Mouse (Mus musculus): ENCODE results near the gene Tuba1a. TPM values are rescaled to one million over a fixed set of nuclear protein-coding genes. Genes with fewer than 3 reads are reported as not detected.
A peak's percentile ranks its signal among the peaks of the same experiment; 100 is the strongest.
"Not testable (repeated sequence)": the region's sequence is repeated elsewhere in the genome, so short reads cannot be mapped to it uniquely, and the experiment has no call there.

The Tuba1a gene
- polyA plus RNA-seq, 1 experiment from 2014 or later: 945 TPM

GRCm38 (mm10) chr15:98941539-98941938, 12.0 kb downstream of the Tuba1a start:
- Histone ChIP-seq H3K9ac (replicated peaks; ENCODE audit: low read depth) (no peak overlapping the region), H3K27me3 (replicated peaks; ENCODE audit: insufficient read depth, low read length) (no peaks in the 10 kb centered on the region), H3K9me3 (ENCODE audit: low read length) (no peaks in the 10 kb centered on the region), H3K36me3 (ENCODE audit: insufficient read depth, low read length) (no peaks in the 10 kb centered on the region), H3K4me1 (ENCODE audit: insufficient read depth, low read depth, low read length) (no peaks in the 10 kb centered on the region), H3K4me3 (ENCODE audit: low read depth, low read length) (no peak overlapping the region), H3K27ac (ENCODE audit: low read length) (no peak overlapping the region), H3K4me2 (replicated peaks; ENCODE audit: low read depth, low read length) (no peak overlapping the region)
- TF ChIP-seq EP300 (IDR thresholded peaks at IDR 0.05): no peak
- TF ChIP-seq CTCF (IDR thresholded peaks at IDR 0.05): no peak
- 58% methylated on average over 2 of the region's 2 CpGs for WGBS
- peak; percentile 37; the same call in 1 of the 2 replicates for ATAC-seq
- peak; percentile 34 for DNase-seq (ENCODE audit: low spot score)

DNA sequence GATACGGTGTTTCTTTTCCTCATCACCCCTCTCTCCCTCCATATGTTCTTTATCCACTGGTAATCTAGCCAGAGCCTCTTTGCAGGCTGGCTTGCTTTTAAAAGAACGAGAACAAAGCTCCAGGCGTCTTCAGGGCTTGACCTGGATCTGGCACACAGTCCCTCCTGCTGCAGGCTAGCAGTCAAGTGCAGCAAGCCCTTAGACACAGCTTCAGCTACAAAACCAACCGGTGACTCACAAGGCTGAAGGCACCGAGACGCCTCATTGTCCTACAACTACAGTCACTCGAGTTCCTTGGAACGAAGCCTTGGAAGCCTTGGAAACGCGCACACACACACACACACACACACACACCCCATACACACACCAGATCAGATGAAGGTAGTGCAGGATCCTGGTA, 12.7 kb downstream of the Tuba1a start:
- Histone ChIP-seq H3K36me3 (ENCODE audit: insufficient read depth, low read length) (no peaks in the 10 kb centered on the region), H3K9ac (replicated peaks; ENCODE audit: low read depth) (no peak overlapping the region), H3K4me1 (ENCODE audit: insufficient read depth, low read depth, low read length) (no peaks in the 10 kb centered on the region), H3K27me3 (replicated peaks; ENCODE audit: insufficient read depth, low read length) (no peaks in the 10 kb centered on the region), H3K4me2 (replicated peaks; ENCODE audit: low read depth, low read length) (no peak overlapping the region), H3K4me3 (ENCODE audit: low read depth, low read length) (no peak overlapping the region), H3K27ac (ENCODE audit: low read length) (no peak overlapping the region), H3K9me3 (ENCODE audit: low read length) (no peaks in the 10 kb centered on the region)
- 59% methylated on average over 10 of the region's 10 CpGs for WGBS
- DNase-seq (ENCODE audit: low spot score) (no peak), ATAC-seq (no peak)
- TF ChIP-seq EP300 (IDR thresholded peaks at IDR 0.05): no peak
- TF ChIP-seq CTCF (IDR thresholded peaks at IDR 0.05): no peak

GRCm38 (mm10) chr15:98934217-98934839, 19.2 kb downstream of the Tuba1a start, which contains the start of gene Tuba1b:
Gene Tuba1b, minus strand, starts transcription at chr15:98934565.
- DNase-seq (ENCODE audit: low spot score): peak; percentile 97
- WGBS: under 1% methylated on average over 55 of the region's 58 CpGs
- Histone ChIP-seq H3K4me3 (ENCODE audit: low read depth, low read length) (peak within 1 kb of the TSS; percentile 78), H3K9me3 (ENCODE audit: low read length) (no peaks in the 10 kb centered on the region), H3K36me3 (ENCODE audit: insufficient read depth, low read length) (no peaks in the 10 kb centered on the region), H3K27ac (ENCODE audit: low read length) (peak within 1 kb of the TSS; percentile 93), H3K27me3 (replicated peaks; ENCODE audit: insufficient read depth, low read length) (no peaks in the 10 kb centered on the region), H3K4me1 (ENCODE audit: insufficient read depth, low read depth, low read length) (peaks cover 9% of the 10 kb centered on the region; the same call in 1 of the 2 replicates), H3K9ac (replicated peaks; ENCODE audit: low read depth) (peak within 1 kb of the TSS; percentile 76), H3K4me2 (replicated peaks; ENCODE audit: low read depth, low read length) (peak within 1 kb of the TSS; percentile 66)
- ATAC-seq: peak; percentile 96
- TF ChIP-seq EP300 (IDR thresholded peaks at IDR 0.05) (no peak), CTCF (IDR thresholded peaks at IDR 0.05) (peak; percentile 18; the same call in 1 of the 2 replicates)

DNA sequence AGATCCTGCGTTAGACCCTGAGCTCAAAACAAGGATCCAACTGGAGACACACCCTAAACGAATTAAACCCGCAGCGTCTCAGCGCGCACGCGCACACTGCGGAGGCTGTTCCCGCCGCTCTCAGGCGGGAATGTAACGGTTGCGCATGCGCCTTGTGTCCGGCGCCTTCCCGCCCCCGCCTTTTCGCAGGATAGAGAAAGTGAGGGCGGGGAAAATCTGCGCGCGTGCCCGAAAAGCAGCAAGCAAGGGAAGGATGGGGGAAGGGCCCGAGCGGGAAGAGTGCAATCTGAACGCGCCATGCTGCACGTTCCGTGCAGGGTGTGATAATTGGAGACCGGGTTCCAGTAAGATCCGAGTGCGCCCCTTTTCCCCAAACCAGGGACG, 19.7 kb downstream of the Tuba1a start:
- peak; percentile 84 for ATAC-seq
- WGBS: under 1% methylated on average over 30 of the region's 35 CpGs
- H3K9me3 ChIP-seq (ENCODE audit: low read length): no peaks in the 10 kb centered on the region

GRCm38 (mm10) chr15:98933004-98933671, 20.4 kb downstream of the Tuba1a start:
- not testable (repeated sequence) for DNase-seq (ENCODE audit: low spot score)

More for the DNA sequence above, 19.7 kb downstream of the Tuba1a start:
- Histone ChIP-seq H3K36me3 (ENCODE audit: insufficient read depth, low read length) (no peaks in the 10 kb centered on the region), H3K27ac (ENCODE audit: low read length) (peak overlapping the region; percentile 93), H3K4me1 (ENCODE audit: insufficient read depth, low read depth, low read length) (peaks cover 9% of the 10 kb centered on the region; the same call in 1 of the 2 replicates), H3K27me3 (replicated peaks; ENCODE audit: insufficient read depth, low read length) (no peaks in the 10 kb centered on the region), H3K4me2 (replicated peaks; ENCODE audit: low read depth, low read length) (peak overlapping the region; percentile 66), H3K4me3 (ENCODE audit: low read depth, low read length) (peak overlapping the region; percentile 78), H3K9ac (replicated peaks; ENCODE audit: low read depth) (peak overlapping the region; percentile 76)
- TF ChIP-seq CTCF (IDR thresholded peaks at IDR 0.05) (no peak), EP300 (IDR thresholded peaks at IDR 0.05) (no peak)
- DNase-seq (ENCODE audit: low spot score): peak; percentile 99

GRCm38 (mm10) chr15:98930998-98931397, 22.5 kb downstream of the Tuba1a start:
- H3K4me1 ChIP-seq (ENCODE audit: insufficient read depth, low read depth, low read length): peaks cover 9% of the 10 kb centered on the region; the same call in 1 of the 2 replicates
- no peak overlapping the region for H3K27ac ChIP-seq (ENCODE audit: low read length)
- no peak overlapping the region for H3K4me3 ChIP-seq (ENCODE audit: low read depth, low read length)
- TF ChIP-seq CTCF (IDR thresholded peaks at IDR 0.05) (no peak), EP300 (IDR thresholded peaks at IDR 0.05) (0 out of 2 replicates have a peak, but pooled peaks have one; percentile 49)
- H3K9ac ChIP-seq (replicated peaks; ENCODE audit: low read depth): no peak overlapping the region
- no peaks in the 10 kb centered on the region for H3K9me3 ChIP-seq (ENCODE audit: low read length)
- WGBS: 48% methylated on average over 3 of the region's 3 CpGs
- no peaks in the 10 kb centered on the region for H3K36me3 ChIP-seq (ENCODE audit: insufficient read depth, low read length)
- H3K4me2 ChIP-seq (replicated peaks; ENCODE audit: low read depth, low read length): no peak overlapping the region
- DNase-seq (ENCODE audit: low spot score): peak; percentile 55
- H3K27me3 ChIP-seq (replicated peaks; ENCODE audit: insufficient read depth, low read length): no peaks in the 10 kb centered on the region
- ATAC-seq: no peak

More at GRCm38 (mm10) chr15:98933004-98933671, 20.4 kb downstream of the Tuba1a start:
- Histone ChIP-seq H3K9ac (replicated peaks; ENCODE audit: low read depth) (peak overlapping the region; percentile 76; the same call in 1 of the 2 replicates), H3K4me3 (ENCODE audit: low read depth, low read length) (peak overlapping the region; percentile 78), H3K27ac (ENCODE audit: low read length) (peak overlapping the region; percentile 58; the same call in 1 of the 2 replicates), H3K4me2 (replicated peaks; ENCODE audit: low read depth, low read length) (peak overlapping the region; percentile 66)
- H3K9me3 ChIP-seq (ENCODE audit: low read length); H3K36me3 ChIP-seq (ENCODE audit: insufficient read depth, low read length); ATAC-seq; H3K27me3 ChIP-seq (replicated peaks; ENCODE audit: insufficient read depth, low read length); H3K4me1 ChIP-seq (ENCODE audit: insufficient read depth, low read depth, low read length): not testable (repeated sequence)
- WGBS: 2% methylated on average over 8 of the region's 9 CpGs

Measured in lung, postnatal 0 days (tissue).